Mouse (Mus musculus) c-Kit-positive CD71-negative TER-119-negative erythroid progenitor cells, embryonic 14.5 days (primary cell): Measurements from ENCODE around the gene Gm17093.
"Not testable (repeated sequence)": the region's sequence is repeated elsewhere in the genome, so short reads cannot be mapped to it uniquely, and the experiment has no call there.

Source experiments
- DNase-seq: peaks from one replicate; pipeline ENCODE4 v3.0.0-alpha.2; 2013; ENCODE audit warnings: low read depth

Gene Gm17093

GRCm38 (mm10) chr14:44517976-44518375 lies at the start of gene Gm17093:
Gene Gm17093, plus strand, starts transcription at chr14:44518276.
- not testable (repeated sequence) for DNase-seq

- not testable (repeated sequence) for DNase-seq
Observed at GRCm38 (mm10) chr14:44492163-44492562, 25.9 kb upstream of the Gm17093 start, which contains the start of gene BC061237. Gene BC061237, plus strand, starts transcription at chr14:44492463.

- not testable (repeated sequence) for DNase-seq
Observed at GRCm38 (mm10) chr14:44547961-44548360, 29.9 kb downstream of the Gm17093 start.
